Mouse (Mus musculus) midbrain, postnatal 0 days (tissue): ENCODE results near the gene Capza3. TPM values are rescaled to one million over a fixed set of nuclear protein-coding genes. Genes with fewer than 3 reads are reported as not detected.

Source experiments
- ATAC-seq: fragments of 200-750 bp; cut with Nextera tagmentation; 2 replicates; pipeline ENCODE4 v1.8.0; 2017; ENCODE audit warnings: moderate number of reproducible peaks, mild to moderate bottlenecking, moderate TSS enrichment, moderate library complexity; ENCODE audit not compliant: low FRiP score
- DNase-seq: peaks from one replicate; pipeline ENCODE4 v3.0.0-alpha.2; 2015; ENCODE audit warnings: low spot score
- H3K27ac ChIP-seq: fragments of 300-500 bp; sonication (generic); 2 replicates; pipeline ENCODE4 v1.5.1; 2014; ENCODE audit warnings: low read depth, mild to moderate bottlenecking, low read length, mixed read lengths
- H3K27me3 ChIP-seq: fragments of 300-500 bp; sonication (generic); 2 replicates; pipeline ENCODE4 v1.6.1; 2014; ENCODE audit warnings: low read length, control low read depth, mixed read lengths; ENCODE audit not compliant: insufficient read depth
- H3K36me3 ChIP-seq: fragments of 300-500 bp; sonication (generic); 2 replicates; pipeline ENCODE4 v1.6.1; 2014; ENCODE audit warnings: low read length, control low read depth, mixed read lengths; ENCODE audit not compliant: insufficient read depth
- H3K4me1 ChIP-seq: fragments of 300-500 bp; sonication (generic); 2 replicates; pipeline ENCODE4 v1.6.1; 2014; ENCODE audit warnings: mild to moderate bottlenecking, control low read depth, antibody characterized with exemption, low read length, mixed read lengths; ENCODE audit not compliant: insufficient read depth
- H3K4me2 ChIP-seq: fragments of 300-500 bp; sonication (generic); 2 replicates; pipeline ENCODE4 v1.6.1; 2014; ENCODE audit warnings: low read depth, mild to moderate bottlenecking, low read length, mixed read lengths; ENCODE audit not compliant: poor library complexity, severe bottlenecking
- H3K4me3 ChIP-seq: fragments of 300-500 bp; sonication (generic); 2 replicates; pipeline ENCODE4 v1.5.1; 2014; ENCODE audit warnings: low read depth, mild to moderate bottlenecking, low read length, moderate library complexity
- H3K9ac ChIP-seq: fragments of 300-500 bp; sonication (generic); replicated peaks from 2 replicates; pipeline ENCODE4 v1.6.1; 2014; ENCODE audit warnings: mild to moderate bottlenecking, low read length, moderate library complexity, mixed read lengths; ENCODE audit not compliant: poor library complexity, severe bottlenecking
- H3K9me3 ChIP-seq: fragments of 300-500 bp; sonication (generic); 2 replicates; pipeline ENCODE4 v1.6.1; 2016; ENCODE audit warnings: low read length, control low read depth
- CTCF ChIP-seq: IDR thresholded peaks from 2 replicates; pipeline ENCODE4 v1.5.1; 2016; ENCODE audit warnings: antibody characterized with exemption, mild to moderate bottlenecking
- WGBS: fragments of 180-500 bp; shearing (Covaris S2); extraction: QIAGEN DNeasy Blood & Tissue Kit; methylation state at CpG from one replicate; pipeline ENCODE4 v1.1.7; 2014; 5-methylcytosine and 5-hydroxymethylcytosine counted together
- polyA plus RNA-seq: library from polyadenylated mRNA; unstranded; fragments of >200 nt; fragmentation: Nextera tagmentation; extraction: Ambion mirVana; gene quantifications from 2 replicates; pipeline ENCODE4 v1.2.1, GENCODE M21; 2015
- total RNA-seq: library from RNA; depleted of rRNA; stranded (reverse); fragments of >200 nt; gene quantifications from 2 replicates; pipeline ENCODE4 v1.2.3, GENCODE M21; 2014; rRNA removed

The Capza3 gene
- total and polyA plus RNA-seq, 2 experiments from 2014 or later: not detected

- Histone ChIP-seq H3K27ac (no peak overlapping the region), H3K27me3 (no peaks in the 10 kb centered on the region), H3K9me3 (no peaks in the 10 kb centered on the region), H3K9ac (no peak overlapping the region), H3K36me3 (no peaks in the 10 kb centered on the region), H3K4me3 (no peak overlapping the region), H3K4me2 (no peak overlapping the region), H3K4me1 (no peaks in the 10 kb centered on the region)
- no peak for TF ChIP-seq CTCF
- ATAC-seq (no peak), DNase-seq (no peak)
- WGBS: 75% methylated on average over 8 of the region's 8 CpGs
Observed at GRCm38 (mm10) chr6:140069177-140069576, 28.1 kb downstream of the Capza3 start.

- no peaks in the 10 kb centered on the region for H3K27me3 ChIP-seq
- DNase-seq: no peak
- TF ChIP-seq CTCF: no peak
- no peak overlapping the region for H3K4me2 ChIP-seq
- H3K4me1 ChIP-seq: no peaks in the 10 kb centered on the region
- no peaks in the 10 kb centered on the region for H3K9me3 ChIP-seq
- ATAC-seq: no peak
- no peak overlapping the region for H3K4me3 ChIP-seq
- no peaks in the 10 kb centered on the region for H3K36me3 ChIP-seq
- H3K27ac ChIP-seq: no peak overlapping the region
- 88% methylated on average over 7 of the region's 7 CpGs for WGBS
- no peak overlapping the region for H3K9ac ChIP-seq
Observed at GRCm38 (mm10) chr6:140080933-140081332, 39.9 kb downstream of the Capza3 start.

GRCm38 (mm10) chr6:140081739-140082138 lies 40.7 kb downstream of the Capza3 start:
- DNase-seq (no peak), ATAC-seq (no peak)
- no peaks in the 10 kb centered on the region for H3K27me3 ChIP-seq
- WGBS: 81% methylated on average over 3 of the region's 3 CpGs
- no peaks in the 10 kb centered on the region for H3K9me3 ChIP-seq
- H3K4me3 ChIP-seq: no peak overlapping the region
- H3K4me2 ChIP-seq: no peak overlapping the region
- H3K9ac ChIP-seq: no peak overlapping the region
- no peaks in the 10 kb centered on the region for H3K4me1 ChIP-seq
- H3K36me3 ChIP-seq: no peaks in the 10 kb centered on the region
- peak; percentile 36 for TF ChIP-seq CTCF
- no peak overlapping the region for H3K27ac ChIP-seq

- H3K27ac ChIP-seq: no peak overlapping the region
- H3K27me3 ChIP-seq: no peaks in the 10 kb centered on the region
- DNase-seq: no peak
- WGBS: 91% methylated on average over 5 of the region's 5 CpGs
- no peak for ATAC-seq
- no peak overlapping the region for H3K4me2 ChIP-seq
- no peaks in the 10 kb centered on the region for H3K9me3 ChIP-seq
- no peak overlapping the region for H3K4me3 ChIP-seq
- H3K4me1 ChIP-seq: no peaks in the 10 kb centered on the region
- no peak overlapping the region for H3K9ac ChIP-seq
- TF ChIP-seq CTCF: no peak
- no peaks in the 10 kb centered on the region for H3K36me3 ChIP-seq
Observed at GRCm38 (mm10) chr6:140089855-140090254, 48.8 kb downstream of the Capza3 start.

Other genes starting within 250 kb of the Capza3 start
- gene Plcz1, start 205 bp downstream of the Capza3 start, total RNA-seq: 0.77 TPM in 1 of 2 replicates, not detected in the other
- gene Plcz1, start 205 bp downstream of the Capza3 start, polyA plus RNA-seq: 0.69 and 0.88 TPM in 2 replicates